Mouse (Mus musculus): ENCODE data around the gene Fam186b. TPM values are rescaled to one million over a fixed set of nuclear protein-coding genes. Genes with fewer than 3 reads are reported as not detected.
A peak's percentile ranks its signal among the peaks of the same experiment; 100 is the strongest.

Fam186b gene
- total RNA-seq, 2 experiments from 2014 or later = not detected

DNA sequence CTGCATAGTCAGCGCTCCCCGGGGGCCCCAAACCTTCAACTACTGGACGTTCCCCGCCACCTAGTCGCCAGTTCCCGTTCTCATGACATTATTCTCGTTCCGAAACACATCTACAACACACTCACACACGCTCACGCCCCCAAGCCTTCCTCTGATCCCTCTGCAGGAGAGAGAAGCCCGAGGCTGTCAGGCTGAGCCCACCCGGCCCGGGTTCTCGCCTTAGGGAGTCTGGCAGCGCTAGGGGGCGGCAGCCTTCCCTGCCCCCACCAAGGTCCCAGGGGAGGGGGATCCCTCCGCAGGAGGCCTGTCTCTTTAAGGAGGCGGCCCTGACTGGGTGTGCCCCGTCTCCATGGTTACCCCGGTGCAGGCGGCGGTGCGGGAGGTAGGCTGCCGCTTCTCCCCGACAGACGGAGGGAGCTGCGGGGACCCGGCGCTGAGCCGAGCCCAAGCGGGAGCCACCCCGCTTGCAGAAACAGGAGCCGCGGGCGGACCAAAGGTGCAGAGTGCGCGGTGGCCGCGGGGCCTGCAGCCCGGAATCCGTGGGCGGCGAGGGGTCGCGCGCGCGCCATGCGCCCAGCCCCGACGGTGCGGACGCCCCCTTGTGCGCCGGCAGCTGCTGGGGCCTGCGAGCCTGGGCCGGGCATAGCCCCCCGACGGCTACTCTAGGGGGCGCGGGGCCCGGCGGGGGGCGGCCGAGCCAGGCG is 71.3 kb downstream of the Fam186b start, which contains the start of gene Kcnh3:
TSS of gene Kcnh3 (plus strand) at position 654 of the 704 bp plus-strand sequence.
- peak; percentile 54 for DNase-seq

DNA sequence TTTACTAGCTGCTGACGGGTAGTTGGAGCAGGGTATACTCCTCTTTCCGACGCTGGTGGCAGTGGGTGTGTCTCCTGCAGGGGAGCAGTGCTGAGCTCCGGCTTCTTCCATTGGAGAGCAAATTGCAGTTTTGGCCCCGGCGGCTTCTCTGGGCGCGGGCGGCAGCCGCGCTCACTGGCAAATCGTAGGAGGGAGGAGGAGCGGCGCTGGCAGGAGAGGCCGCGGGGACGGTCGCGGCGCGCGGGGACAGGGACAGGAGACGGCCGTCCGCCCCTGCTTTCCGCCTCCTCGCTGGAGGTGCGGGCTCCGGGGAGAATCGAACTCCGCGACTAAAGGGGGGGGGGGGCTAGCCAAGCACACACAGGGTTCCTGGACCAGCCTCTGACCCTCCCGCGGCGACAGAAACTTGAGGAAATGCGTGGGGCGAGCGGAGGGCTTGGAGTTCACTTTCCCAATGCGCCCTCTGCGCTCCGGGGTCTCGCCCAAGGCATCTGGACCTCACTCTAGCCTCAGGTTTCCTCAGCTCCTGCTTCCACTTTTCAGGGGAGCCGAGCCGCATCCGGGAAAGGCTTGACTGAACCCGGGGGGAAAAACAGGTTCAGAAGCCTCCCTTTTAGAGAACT is 72.0 kb downstream of the Fam186b start:
- DNase-seq = peak; percentile 54

DNA sequence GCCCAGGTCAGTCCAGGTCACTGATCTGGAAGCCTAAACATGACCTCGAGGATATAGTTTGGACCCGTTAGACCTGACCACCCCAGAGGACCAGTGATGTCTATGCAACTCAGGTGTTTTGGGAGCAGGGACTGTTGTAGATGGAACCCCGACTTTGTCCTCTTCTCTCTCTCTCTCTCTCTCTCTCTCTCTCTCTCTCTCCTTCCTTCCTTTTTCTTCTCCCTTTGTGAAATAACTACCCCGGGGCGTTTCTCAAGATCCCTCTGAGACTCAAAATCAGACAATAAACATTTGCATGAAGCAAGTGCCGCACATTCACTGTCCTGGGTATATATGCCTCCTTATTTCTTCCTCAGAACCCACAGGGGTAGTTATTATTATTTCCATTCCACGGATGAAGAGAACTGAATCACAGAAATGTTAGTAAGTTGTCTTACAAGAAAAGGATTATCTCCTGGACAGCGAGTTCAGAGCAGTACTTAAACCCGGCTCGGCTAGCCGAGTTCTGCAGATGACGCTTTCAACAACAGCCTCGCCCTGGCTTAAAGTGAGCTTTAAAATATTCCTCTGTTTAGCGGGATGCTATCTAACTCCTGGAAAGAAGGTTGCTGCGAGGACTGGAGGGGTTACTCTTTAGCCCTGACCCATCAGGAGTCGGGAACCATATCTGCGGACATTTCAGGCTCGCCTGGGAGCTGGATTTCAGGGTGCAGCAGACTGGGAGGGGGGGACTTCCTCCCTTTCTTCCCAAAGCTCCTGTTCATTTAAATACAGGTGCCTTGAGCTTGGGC is 72.7 kb downstream of the Fam186b start:
- no peak for DNase-seq

DNA sequence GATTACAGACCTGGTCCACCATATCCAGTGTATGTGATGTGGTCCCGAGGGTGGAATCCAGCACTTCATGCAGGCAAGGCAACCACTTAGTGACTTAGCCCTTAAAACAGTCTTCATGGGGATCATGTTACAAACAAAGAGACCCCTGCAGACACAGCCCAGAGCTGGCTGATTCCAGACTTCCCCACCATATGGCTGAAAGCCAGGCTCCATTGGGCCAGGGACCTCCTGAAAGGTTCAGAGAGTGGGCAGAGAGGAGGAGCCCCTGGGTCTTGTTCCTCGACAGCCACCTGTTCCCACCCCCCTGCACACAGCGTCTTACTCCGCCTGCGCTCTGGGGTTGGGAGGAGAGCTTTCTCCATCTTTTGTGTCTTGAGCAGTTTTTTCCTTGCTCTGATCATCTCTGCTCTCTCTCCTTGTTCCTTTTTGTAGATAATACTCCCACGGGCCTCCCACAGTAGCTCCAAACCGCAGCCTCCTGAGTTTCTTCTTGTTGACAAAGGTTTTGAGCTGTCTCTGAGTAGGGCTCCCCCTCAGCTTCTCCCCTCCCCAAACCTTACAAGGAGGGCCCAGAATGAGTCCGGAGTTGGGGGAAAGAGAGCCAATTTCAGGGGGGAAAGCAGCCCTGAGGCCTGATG is 74.3 kb downstream of the Fam186b start:
- no peak for DNase-seq

Other genes with a start within 250 kb of the Fam186b start
- 1 to 10 TPM; 1.7 to 2.0 TPM for gene Prph, start 240.7 kb downstream of the Fam186b start, total RNA-seq (2021)
- 1 to 10 TPM; 2.5 to 4.6 TPM for gene Troap, start 221.3 kb downstream of the Fam186b start, total RNA-seq (2021)
- gene C1ql4, start 208.1 kb downstream of the Fam186b start, total RNA-seq (2021) = not detected
- gene Dnajc22, start 202.7 kb downstream of the Fam186b start, total RNA-seq (2021) = under 1 TPM in 1 of 2 experiments, not detected in 1; 0.50 TPM
- 10 to 100 TPM; 12.3 to 14.5 TPM for gene Spats2, start 170.0 kb downstream of the Fam186b start, total RNA-seq (2021)
- gene Kcnh3, start 71.0 kb downstream of the Fam186b start, total RNA-seq (2021) = under 1 TPM; 0.12 to 0.68 TPM
- gene Mcrs1, start 43.9 kb downstream of the Fam186b start, total RNA-seq (2021) = 10 to 100 TPM; 41.0 to 44.7 TPM
- 10 to 100 TPM; 23.3 to 28.8 TPM for gene Prpf40b, start 801 bp downstream of the Fam186b start, total RNA-seq (2021)
- 10 to 100 TPM; 17.6 to 26.2 TPM for gene Fmnl3, start 74.6 kb upstream of the Fam186b start, total RNA-seq (2021)
- 100 to 1,000 TPM; 189 to 194 TPM for gene Tmbim6, start 97.0 kb upstream of the Fam186b start, total RNA-seq (2021)
- gene Nckap5l, start 161.9 kb upstream of the Fam186b start, total RNA-seq (2021) = 10 to 100 TPM; 12.3 to 21.0 TPM
- 1 to 10 TPM; 5.3 TPM for gene Bcdin3d, start 178.8 kb upstream of the Fam186b start, total RNA-seq (2021)
- under 1 TPM; 0.43 to 0.59 TPM for gene Faim2, start 232.3 kb upstream of the Fam186b start, total RNA-seq (2021)

Data from gastrocnemius, postnatal 10 days (tissue).